Mouse (Mus musculus) induced T-regulatory cell, adult 2 months (primary cell): ENCODE results near the gene Stk36.

ENCODE experiments used
- DNase-seq: peaks from one replicate; pipeline ENCODE4 v3.0.0-alpha.2; 2012; ENCODE audit warnings: low read depth

The Stk36 gene

GRCm38 (mm10) chr1:74668371-74668770 lies 67.1 kb downstream of the Stk36 start:
- DNase-seq = no peak

GRCm38 (mm10) chr1:74672731-74673130 lies 71.5 kb downstream of the Stk36 start:
- no peak for DNase-seq

GRCm38 (mm10) chr1:74676863-74677262 lies 75.6 kb downstream of the Stk36 start:
- DNase-seq = no peak

GRCm38 (mm10) chr1:74677843-74678242 lies 76.6 kb downstream of the Stk36 start:
- no peak for DNase-seq
